Mouse (Mus musculus) hindbrain, postnatal 0 days (tissue): ENCODE measurements around the gene Pde6g. TPM values are rescaled to one million over a fixed set of nuclear protein-coding genes. Genes with fewer than 3 reads are reported as not detected.

ENCODE experiments used
- ATAC-seq: fragments of 200-750 bp; cut with Nextera tagmentation; 2 replicates; pipeline ENCODE4 v1.8.0; 2017; ENCODE audit warnings: mild to moderate bottlenecking, moderate TSS enrichment, moderate library complexity
- DNase-seq: peaks from one replicate; pipeline ENCODE4 v3.0.0-alpha.2; 2015; ENCODE audit warnings: low spot score
- H3K27ac ChIP-seq: fragments of 300-500 bp; sonication (generic); 2 replicates; pipeline ENCODE4 v1.5.1; 2014; ENCODE audit warnings: mild to moderate bottlenecking
- H3K27me3 ChIP-seq: fragments of 300-500 bp; sonication (generic); 2 replicates; pipeline ENCODE4 v1.6.1; 2014; ENCODE audit warnings: low read length, mixed read lengths; ENCODE audit not compliant: insufficient read depth
- H3K36me3 ChIP-seq: fragments of 300-500 bp; sonication (generic); 2 replicates; pipeline ENCODE4 v1.6.1; 2014; ENCODE audit warnings: low read length, mixed read lengths; ENCODE audit not compliant: insufficient read depth
- H3K4me1 ChIP-seq: fragments of 300-500 bp; sonication (generic); 2 replicates; pipeline ENCODE4 v1.6.1; 2014; ENCODE audit warnings: antibody characterized with exemption, low read length, mixed read lengths; ENCODE audit not compliant: insufficient read depth
- H3K4me2 ChIP-seq: fragments of 300-500 bp; sonication (generic); 2 replicates; pipeline ENCODE4 v1.6.1; 2014; ENCODE audit warnings: low read depth, mild to moderate bottlenecking, low read length, moderate library complexity, mixed read lengths
- H3K4me3 ChIP-seq: fragments of 300-500 bp; sonication (generic); 2 replicates; pipeline ENCODE4 v1.5.1; 2014; ENCODE audit warnings: low read length
- H3K9ac ChIP-seq: fragments of 300-500 bp; sonication (generic); replicated peaks from 2 replicates; pipeline ENCODE4 v1.6.1; 2014; ENCODE audit warnings: mild to moderate bottlenecking, low read length, moderate library complexity, mixed read lengths
- H3K9me3 ChIP-seq: fragments of 300-500 bp; sonication (generic); 2 replicates; pipeline ENCODE4 v1.6.1; 2016; ENCODE audit warnings: low read length, mixed read lengths
- CTCF ChIP-seq: IDR thresholded peaks from 2 replicates; pipeline ENCODE4 v1.5.1; 2016; ENCODE audit warnings: antibody characterized with exemption, control low read depth, low read depth
- WGBS: fragments of 180-500 bp; shearing (Covaris S2); extraction: QIAGEN DNeasy Blood & Tissue Kit; methylation state at CpG from one replicate; pipeline ENCODE4 v1.1.7; 2014; 5-methylcytosine and 5-hydroxymethylcytosine counted together
- polyA plus RNA-seq: library from polyadenylated mRNA; unstranded; fragments of >200 nt; fragmentation: Nextera tagmentation; extraction: Ambion mirVana; gene quantifications from 2 replicates; pipeline ENCODE4 v1.2.1, GENCODE M21; 2015
- total RNA-seq: library from RNA; depleted of rRNA; stranded (reverse); fragments of >200 nt; gene quantifications from 2 replicates; pipeline ENCODE4 v1.2.3, GENCODE M21; 2014

The Pde6g gene
- total and polyA plus RNA-seq, 2 experiments from 2014 or later: 0.23 TPM; not detected in 1

GRCm38 (mm10) chr11:120472052-120472451 lies 18.8 kb upstream of the Pde6g start:
- 96% methylated on average over 6 of the region's 6 CpGs for WGBS
- H3K4me2 ChIP-seq: no peak overlapping the region
- H3K27me3 ChIP-seq: no peaks in the 10 kb centered on the region
- no peak for DNase-seq
- H3K27ac ChIP-seq: no peak overlapping the region
- H3K36me3 ChIP-seq: peaks cover 60% of the 10 kb centered on the region
- H3K9ac ChIP-seq: no peak overlapping the region
- no peaks in the 10 kb centered on the region for H3K9me3 ChIP-seq
- no peak for ATAC-seq
- TF ChIP-seq CTCF: no peak
- 0 out of 2 replicates have a peak, but pooled peaks cover 7% of the 10 kb centered on the region for H3K4me1 ChIP-seq
- H3K4me3 ChIP-seq: no peak overlapping the region

- Histone ChIP-seq H3K27ac (peak overlapping the region; percentile 73), H3K4me1 (peaks cover 20% of the 10 kb centered on the region), H3K4me2 (peak overlapping the region; percentile 88), H3K9ac (peak overlapping the region; percentile 93), H3K9me3 (no peaks in the 10 kb centered on the region), H3K4me3 (peak overlapping the region; percentile 98), H3K27me3 (no peaks in the 10 kb centered on the region), H3K36me3 (peaks cover 30% of the 10 kb centered on the region)
- DNase-seq (no peak), ATAC-seq (no peak)
- no peak for TF ChIP-seq CTCF
- 2% methylated on average over 33 of the region's 33 CpGs for WGBS
Observed at GRCm38 (mm10) chr11:120467736-120468092, 14.4 kb upstream of the Pde6g start.

GRCm38 (mm10) chr11:120467051-120467735 lies 13.9 kb upstream of the Pde6g start, which contains the start of gene Arl16:
Arl16 (minus strand) TSS chr11:120467607.
- H3K4me1 ChIP-seq: peaks cover 20% of the 10 kb centered on the region
- peak; percentile 19; the same call in 1 of the 2 replicates for TF ChIP-seq CTCF

GRCm38 (mm10) chr11:120465521-120465920 lies 12.2 kb upstream of the Pde6g start:
- Histone ChIP-seq H3K27me3 (no peaks in the 10 kb centered on the region), H3K4me1 (peaks cover 20% of the 10 kb centered on the region), H3K4me3 (no peak overlapping the region), H3K9me3 (no peaks in the 10 kb centered on the region), H3K4me2 (no peak overlapping the region), H3K9ac (no peak overlapping the region), H3K36me3 (peaks cover 26% of the 10 kb centered on the region), H3K27ac (no peak overlapping the region)
- no peak for ATAC-seq
- no peak for TF ChIP-seq CTCF
- 91% methylated on average over 4 of the region's 4 CpGs for WGBS
- DNase-seq: no peak

More at GRCm38 (mm10) chr11:120467051-120467735, 13.9 kb upstream of the Pde6g start, which contains the start of gene Arl16:
- Histone ChIP-seq H3K27me3 (no peaks in the 10 kb centered on the region), H3K36me3 (peaks cover 29% of the 10 kb centered on the region), H3K9ac (peak within 1 kb of the TSS; percentile 93), H3K27ac (peak within 1 kb of the TSS; percentile 91), H3K4me3 (peak within 1 kb of the TSS; percentile 98), H3K4me2 (peak within 1 kb of the TSS; percentile 88), H3K9me3 (no peaks in the 10 kb centered on the region)
- peak; percentile 99 for DNase-seq
- WGBS: under 1% methylated on average over 53 of the region's 54 CpGs
- ATAC-seq: peak; percentile 100

GRCm38 (mm10) chr11:120464365-120464764 lies 11.1 kb upstream of the Pde6g start:
- WGBS: 91% methylated on average over 5 of the region's 5 CpGs
- no peak for ATAC-seq
- DNase-seq: no peak
- H3K36me3 ChIP-seq: peaks cover 16% of the 10 kb centered on the region; the same call in 1 of the 2 replicates
- no peak overlapping the region for H3K4me3 ChIP-seq
- no peak overlapping the region for H3K9ac ChIP-seq
- TF ChIP-seq CTCF: no peak
- peaks cover 20% of the 10 kb centered on the region for H3K4me1 ChIP-seq
- H3K27me3 ChIP-seq: no peaks in the 10 kb centered on the region
- no peak overlapping the region for H3K4me2 ChIP-seq
- no peak overlapping the region for H3K27ac ChIP-seq
- H3K9me3 ChIP-seq: no peaks in the 10 kb centered on the region

- Histone ChIP-seq H3K9ac (no peak overlapping the region), H3K27me3 (no peaks in the 10 kb centered on the region), H3K27ac (no peak overlapping the region), H3K9me3 (no peaks in the 10 kb centered on the region), H3K4me1 (peaks cover 21% of the 10 kb centered on the region), H3K4me2 (no peak overlapping the region), H3K4me3 (no peak overlapping the region), H3K36me3 (peaks cover 16% of the 10 kb centered on the region; the same call in 1 of the 2 replicates)
- no peak for DNase-seq
- ATAC-seq: no peak
- no peak for TF ChIP-seq CTCF
- WGBS: 88% methylated on average over 2 of the region's 2 CpGs
Observed at GRCm38 (mm10) chr11:120463536-120463935, 10.2 kb upstream of the Pde6g start.
